Mouse (Mus musculus) limb, embryonic 13.5 days (tissue): ENCODE measurements around the gene Spag4. TPM values are rescaled to one million over a fixed set of nuclear protein-coding genes. Genes with fewer than 3 reads are reported as not detected.

Source experiments
- ATAC-seq: fragments of 200-750 bp; cut with Nextera tagmentation; 2 replicates; pipeline ENCODE4 v1.8.0; 2017; ENCODE audit warnings: low read depth, moderate number of reproducible peaks, moderate TSS enrichment; ENCODE audit not compliant: low FRiP score
- H3K27ac ChIP-seq: fragments of 300-500 bp; sonication (generic); 2 replicates; pipeline ENCODE4 v1.5.1; 2015; ENCODE audit warnings: inconsistent platforms, mild to moderate bottlenecking, moderate library complexity
- H3K27me3 ChIP-seq: fragments of 300-500 bp; sonication (generic); 2 replicates; pipeline ENCODE4 v1.6.1; 2015; ENCODE audit warnings: mild to moderate bottlenecking, inconsistent platforms
- H3K36me3 ChIP-seq: fragments of 300-500 bp; sonication (generic); 2 replicates; pipeline ENCODE4 v1.6.1; 2015; ENCODE audit warnings: inconsistent platforms, mild to moderate bottlenecking, moderate library complexity
- H3K4me1 ChIP-seq: fragments of 300-500 bp; sonication (generic); 2 replicates; pipeline ENCODE4 v1.6.1; 2015; ENCODE audit warnings: inconsistent platforms
- H3K4me2 ChIP-seq: fragments of 300-500 bp; sonication (generic); replicated peaks from 2 replicates; pipeline ENCODE4 v1.6.1; 2015; ENCODE audit warnings: inconsistent platforms, mild to moderate bottlenecking, moderate library complexity
- H3K4me3 ChIP-seq: fragments of 300-500 bp; sonication (generic); 2 replicates; pipeline ENCODE4 v1.5.1; 2015; ENCODE audit warnings: moderate library complexity, mild to moderate bottlenecking, inconsistent platforms
- H3K9ac ChIP-seq: fragments of 300-500 bp; sonication (generic); 2 replicates; pipeline ENCODE4 v1.6.1; 2015; ENCODE audit warnings: mild to moderate bottlenecking, inconsistent platforms
- H3K9me3 ChIP-seq: fragments of 300-500 bp; sonication (generic); 2 replicates; pipeline ENCODE4 v1.6.1; 2016; ENCODE audit warnings: inconsistent platforms
- WGBS: fragments of 180-500 bp; shearing (Covaris S2); methylation state at CpG from one replicate; pipeline ENCODE4 v1.1.7; 2015; 5-methylcytosine and 5-hydroxymethylcytosine counted together
- polyA plus RNA-seq: library from polyadenylated mRNA; unstranded; fragments of >200 nt; fragmentation: Nextera tagmentation; extraction: Ambion mirVana; gene quantifications from 2 replicates; pipeline ENCODE4 v1.2.1, GENCODE M21; 2015

The Spag4 gene
- polyA plus RNA-seq, 1 experiment from 2014 or later, result 3.9 TPM

DNA sequence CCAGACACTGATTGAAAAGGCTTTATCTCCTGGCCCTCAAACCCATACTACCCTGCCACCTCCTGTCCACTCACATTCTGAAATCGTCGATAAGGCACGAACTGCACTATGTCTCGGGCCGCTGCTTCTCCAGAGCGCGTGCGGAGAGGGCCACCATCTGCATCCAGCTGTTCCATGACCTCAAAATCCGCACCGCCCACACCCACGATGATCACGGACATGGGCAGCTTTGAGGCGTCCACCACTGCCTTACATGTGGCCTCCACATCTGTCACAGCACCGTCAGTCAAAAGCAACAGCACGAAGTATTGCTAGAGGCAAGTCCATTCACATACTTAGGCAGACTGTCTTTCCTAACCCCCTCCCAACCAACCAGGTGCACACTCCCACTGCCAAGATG, 8.8 kb downstream of the Spag4 start:
- ATAC-seq, result no peak
- no peaks in the 10 kb centered on the region for H3K9me3 ChIP-seq
- H3K27me3 ChIP-seq, result no peaks in the 10 kb centered on the region
- 93% methylated on average over 15 of the region's 15 CpGs for WGBS
- H3K27ac ChIP-seq, result no peak overlapping the region
- H3K4me1 ChIP-seq, result no peaks in the 10 kb centered on the region
- H3K36me3 ChIP-seq, result peaks cover 97% of the 10 kb centered on the region
- no peak overlapping the region for H3K4me3 ChIP-seq
- H3K4me2 ChIP-seq, result no peak overlapping the region
- no peak overlapping the region for H3K9ac ChIP-seq

DNA sequence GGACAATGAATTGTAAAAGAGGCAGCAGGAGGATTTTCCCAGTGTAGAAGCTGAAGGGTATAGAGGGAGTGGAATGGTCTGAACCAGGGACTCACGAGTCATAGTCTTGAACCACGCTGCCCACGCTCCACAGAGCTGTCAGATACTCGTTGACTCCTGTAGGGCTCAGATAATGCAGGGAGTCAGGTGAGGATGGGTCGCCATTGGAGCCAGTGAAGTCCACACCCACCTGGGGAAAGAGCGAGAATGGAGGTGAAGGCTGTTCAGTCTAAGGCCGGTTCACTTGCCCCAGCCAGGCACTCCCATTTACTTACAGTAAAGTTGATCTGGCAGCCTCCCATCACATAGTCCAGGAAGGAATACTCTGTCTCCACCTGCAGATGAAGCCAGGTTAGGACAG, 12.5 kb downstream of the Spag4 start:
- Histone ChIP-seq H3K4me3 (no peak overlapping the region), H3K4me2 (no peak overlapping the region), H3K4me1 (no peaks in the 10 kb centered on the region), H3K9ac (no peak overlapping the region), H3K27me3 (no peaks in the 10 kb centered on the region), H3K9me3 (no peaks in the 10 kb centered on the region), H3K36me3 (peaks cover 71% of the 10 kb centered on the region), H3K27ac (no peak overlapping the region)
- no peak for ATAC-seq
- 94% methylated on average over 7 of the region's 7 CpGs for WGBS

DNA sequence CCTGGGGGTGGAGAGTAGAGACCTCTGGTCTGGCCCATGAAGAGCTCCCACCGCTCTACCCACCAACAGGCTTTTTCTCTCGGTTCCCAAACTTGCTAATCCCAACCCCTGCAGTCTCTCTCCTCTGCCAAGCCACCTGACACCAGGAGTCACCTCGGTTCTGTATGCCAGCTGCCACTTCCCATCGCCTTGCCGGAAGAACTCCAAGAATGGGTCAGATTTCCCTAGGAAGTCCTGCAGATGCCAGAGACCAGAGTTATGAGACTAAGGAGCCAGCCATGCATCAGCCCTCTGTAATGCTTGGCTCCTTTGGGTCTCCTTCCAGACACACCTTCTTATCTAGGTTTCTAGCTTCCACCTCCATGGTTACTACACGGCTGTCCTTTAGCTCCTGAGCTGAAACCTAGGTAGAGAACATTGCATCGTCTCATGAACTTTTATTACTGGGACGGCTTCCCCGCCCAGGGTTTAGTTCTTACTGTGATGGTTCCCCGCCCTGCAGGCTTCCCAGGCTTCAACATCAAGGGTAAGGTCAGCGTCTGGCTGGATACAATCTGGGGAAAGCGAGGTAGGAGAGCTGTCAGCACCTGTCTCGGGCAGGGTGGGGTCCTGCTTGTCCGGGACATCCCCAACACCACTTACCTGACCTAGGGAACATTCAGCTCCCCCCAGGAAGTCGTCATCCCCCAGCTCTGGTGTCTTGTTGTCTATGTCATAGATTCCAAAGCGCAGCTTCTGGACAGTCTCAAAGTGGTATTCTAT, 13.6 kb downstream of the Spag4 start:
- no peak overlapping the region for H3K27ac ChIP-seq
- no peak overlapping the region for H3K9ac ChIP-seq
- 91% methylated on average over 16 of the region's 16 CpGs for WGBS
- no peaks in the 10 kb centered on the region for H3K27me3 ChIP-seq
- ATAC-seq, result no peak
- no peak overlapping the region for H3K4me2 ChIP-seq
- H3K4me3 ChIP-seq, result no peak overlapping the region
- H3K9me3 ChIP-seq, result no peaks in the 10 kb centered on the region
- H3K4me1 ChIP-seq, result no peaks in the 10 kb centered on the region
- H3K36me3 ChIP-seq, result peaks cover 59% of the 10 kb centered on the region

DNA sequence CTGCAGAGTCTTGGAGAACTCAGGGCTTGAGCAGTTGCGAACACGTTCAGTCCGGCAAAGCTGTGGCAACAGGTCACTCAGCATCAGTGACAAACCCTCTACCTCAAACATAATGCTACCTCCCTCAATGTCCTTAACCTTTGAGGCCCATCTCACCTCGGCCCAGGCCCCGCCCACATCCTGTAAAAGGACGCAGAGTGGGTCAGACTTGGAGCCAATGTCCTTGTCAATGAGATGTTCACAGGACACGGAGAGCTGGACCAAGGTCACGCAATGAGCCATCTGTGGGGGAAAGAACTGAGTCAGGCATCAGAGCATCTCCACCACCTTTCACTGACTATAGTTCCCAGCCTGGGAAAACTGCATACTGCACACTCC, 14.2 kb downstream of the Spag4 start:
- 89% methylated on average over 8 of the region's 8 CpGs for WGBS
- Histone ChIP-seq H3K9ac (no peak overlapping the region), H3K4me3 (no peak overlapping the region), H3K36me3 (peaks cover 54% of the 10 kb centered on the region), H3K4me1 (no peaks in the 10 kb centered on the region), H3K27ac (no peak overlapping the region), H3K4me2 (no peak overlapping the region), H3K9me3 (no peaks in the 10 kb centered on the region), H3K27me3 (no peaks in the 10 kb centered on the region)
- no peak for ATAC-seq

DNA sequence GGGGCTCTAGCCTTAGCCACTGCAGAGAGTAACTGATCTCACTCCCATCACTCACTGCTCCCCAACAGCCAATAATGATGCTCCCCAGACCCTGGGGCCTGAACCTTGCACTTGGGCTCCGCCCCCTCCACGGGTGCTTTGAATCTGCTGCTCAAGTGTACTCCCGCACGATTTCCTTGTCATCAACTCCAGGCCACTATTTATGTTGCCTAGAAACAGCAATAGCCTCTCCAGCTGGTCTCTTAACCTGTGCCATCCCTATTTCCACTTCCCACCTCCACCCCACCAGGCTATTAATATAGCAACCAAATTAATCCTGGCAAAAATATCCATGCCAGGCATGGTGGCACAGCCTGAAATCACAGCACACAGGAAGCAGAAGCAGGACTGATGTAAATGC, 14.7 kb downstream of the Spag4 start:
- Histone ChIP-seq H3K4me2 (no peak overlapping the region), H3K4me3 (no peak overlapping the region), H3K9ac (no peak overlapping the region), H3K27me3 (no peaks in the 10 kb centered on the region), H3K9me3 (no peaks in the 10 kb centered on the region), H3K4me1 (no peaks in the 10 kb centered on the region), H3K36me3 (peaks cover 49% of the 10 kb centered on the region), H3K27ac (no peak overlapping the region)
- ATAC-seq, result no peak
- 40% methylated on average over 4 of the region's 4 CpGs for WGBS

DNA sequence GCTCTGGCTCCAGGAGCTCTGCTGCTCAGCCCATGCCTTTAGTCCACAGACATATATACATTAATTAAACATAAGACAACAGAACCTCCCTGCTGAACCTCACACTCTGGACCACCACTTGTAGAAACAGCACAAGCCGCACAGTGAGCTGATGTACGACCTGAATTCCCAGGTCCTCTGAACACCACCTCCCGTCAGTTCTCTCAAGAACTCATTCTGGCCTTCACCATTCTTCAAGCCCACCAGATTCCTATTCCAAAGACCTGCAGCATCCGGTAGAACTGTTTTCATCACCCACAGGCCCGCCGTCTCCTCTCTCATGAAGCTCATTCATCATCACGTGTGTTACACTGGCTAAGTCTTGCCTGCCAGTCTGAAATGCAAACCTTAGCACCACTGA, 15.4 kb downstream of the Spag4 start:
- no peaks in the 10 kb centered on the region for H3K27me3 ChIP-seq
- H3K9me3 ChIP-seq, result no peaks in the 10 kb centered on the region
- no peak overlapping the region for H3K9ac ChIP-seq
- H3K4me1 ChIP-seq, result no peaks in the 10 kb centered on the region
- H3K36me3 ChIP-seq, result peaks cover 41% of the 10 kb centered on the region
- no peak overlapping the region for H3K27ac ChIP-seq
- no peak overlapping the region for H3K4me2 ChIP-seq
- no peak for ATAC-seq
- H3K4me3 ChIP-seq, result no peak overlapping the region
- 90% methylated on average over 7 of the region's 7 CpGs for WGBS

DNA sequence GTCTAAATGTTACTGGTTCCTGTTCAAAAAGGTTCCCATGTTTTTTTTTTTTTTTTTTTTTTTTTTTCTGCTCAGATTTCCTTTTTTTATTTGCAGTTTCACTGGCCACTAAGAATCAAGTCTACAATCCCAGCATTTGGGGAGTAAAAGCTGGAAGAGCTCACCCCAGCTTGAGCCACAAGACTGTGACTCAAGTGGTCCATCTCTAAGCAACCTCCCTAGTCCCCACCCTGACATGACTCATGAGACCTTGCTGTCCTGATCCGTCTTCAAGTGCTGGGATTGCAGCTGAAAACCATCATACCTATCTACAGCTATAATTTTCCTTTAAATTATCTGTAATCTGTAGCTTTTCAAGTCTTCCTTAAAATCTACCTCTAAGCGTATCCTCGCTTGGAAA, 19.6 kb downstream of the Spag4 start:
- H3K4me3 ChIP-seq, result no peak overlapping the region
- 92% methylated on average over 3 of the region's 3 CpGs for WGBS
- H3K9ac ChIP-seq, result no peak overlapping the region
- no peak overlapping the region for H3K27ac ChIP-seq
- no peaks in the 10 kb centered on the region for H3K9me3 ChIP-seq
- peaks cover 3% of the 10 kb centered on the region for H3K36me3 ChIP-seq
- H3K27me3 ChIP-seq, result no peaks in the 10 kb centered on the region
- H3K4me1 ChIP-seq, result peaks cover 13% of the 10 kb centered on the region; the same call in 1 of the 2 replicates
- no peak overlapping the region for H3K4me2 ChIP-seq
- ATAC-seq, result no peak

DNA sequence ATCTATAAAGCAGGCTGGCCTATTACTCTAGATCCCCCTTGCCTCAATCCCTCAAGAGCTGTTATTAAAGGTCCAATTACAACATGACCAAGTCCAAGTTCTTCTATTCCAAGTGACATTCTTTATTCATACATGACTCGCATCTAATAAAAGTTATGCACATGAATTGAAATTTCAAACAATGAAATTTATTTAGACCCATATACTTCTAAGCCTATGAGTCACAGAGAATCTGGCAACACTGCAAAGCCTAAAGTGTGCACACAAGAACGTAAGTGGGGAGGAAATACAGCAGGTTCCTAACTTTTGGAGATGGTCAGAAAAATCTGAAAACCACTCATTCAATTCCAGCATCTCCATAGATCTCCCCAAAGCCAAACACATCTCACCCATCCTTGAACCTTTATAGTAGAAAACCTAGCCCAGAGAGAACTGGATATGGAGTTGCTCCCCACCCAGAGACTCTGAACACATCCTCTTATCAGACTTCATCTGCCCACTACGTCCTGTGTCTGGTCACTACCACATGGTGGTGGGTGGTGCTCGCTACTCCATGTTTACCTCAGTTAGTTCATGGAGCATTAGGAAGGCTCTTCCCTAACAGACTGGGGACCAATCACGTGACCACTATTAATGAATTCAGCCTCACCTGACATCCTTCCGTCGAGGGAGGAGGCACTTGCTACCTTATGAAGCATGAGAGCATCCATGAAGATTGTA, 22.6 kb downstream of the Spag4 start:
- 89% methylated on average over 7 of the region's 7 CpGs for WGBS
- Histone ChIP-seq H3K9me3 (no peaks in the 10 kb centered on the region), H3K27ac (no peak overlapping the region), H3K9ac (no peak overlapping the region), H3K4me3 (no peak overlapping the region), H3K4me1 (peaks cover 18% of the 10 kb centered on the region), H3K36me3 (peaks cover 9% of the 10 kb centered on the region), H3K4me2 (no peak overlapping the region), H3K27me3 (no peaks in the 10 kb centered on the region)
- ATAC-seq, result no peak

DNA sequence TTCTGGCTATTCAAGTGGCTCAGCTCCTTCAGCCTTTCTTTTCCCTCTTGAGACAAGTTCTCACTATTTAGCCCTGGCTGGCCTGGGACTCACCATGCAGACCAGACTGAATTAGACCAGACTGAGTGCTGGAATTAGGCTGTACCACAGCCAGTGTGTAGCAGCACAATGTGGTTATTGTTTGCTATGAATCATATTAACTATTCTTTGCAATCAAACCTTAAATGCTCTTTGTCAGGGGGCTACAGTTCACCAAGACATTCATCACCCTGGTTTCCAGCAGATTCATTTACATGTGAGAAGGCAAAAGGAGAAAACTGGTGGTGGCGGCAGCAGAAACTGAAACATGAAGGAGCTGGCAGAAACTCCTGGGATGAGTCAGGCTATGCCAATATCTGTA, 24.8 kb downstream of the Spag4 start:
- H3K36me3 ChIP-seq, result peaks cover 12% of the 10 kb centered on the region
- 100% methylated on average over 1 of the region's 1 CpGs for WGBS

DNA sequence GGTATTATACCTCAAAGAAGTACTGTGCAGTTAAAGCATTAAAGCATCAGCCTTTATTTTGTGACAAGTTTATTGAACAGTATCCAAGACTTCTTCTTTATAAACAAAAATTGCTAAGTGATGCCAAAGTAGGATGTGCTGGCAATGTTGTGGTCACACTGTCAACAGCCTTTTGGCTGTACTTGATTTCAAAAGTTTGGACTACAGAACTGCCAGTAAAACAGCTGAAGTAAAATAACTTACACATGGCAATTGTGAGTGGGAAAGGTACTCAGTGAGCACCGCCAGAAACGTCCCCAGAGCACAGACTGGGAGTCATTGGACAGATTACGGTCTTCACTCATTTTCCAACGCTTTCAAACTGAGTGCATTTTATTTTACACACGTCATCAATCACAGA, 27.0 kb downstream of the Spag4 start:
- peaks cover 16% of the 10 kb centered on the region for H3K4me1 ChIP-seq
- no peak for ATAC-seq
- H3K9ac ChIP-seq, result no peak overlapping the region
- peaks cover 33% of the 10 kb centered on the region for H3K36me3 ChIP-seq
- no peak overlapping the region for H3K4me2 ChIP-seq
- H3K9me3 ChIP-seq, result no peaks in the 10 kb centered on the region
- H3K27me3 ChIP-seq, result no peaks in the 10 kb centered on the region
- no peak overlapping the region for H3K4me3 ChIP-seq
- WGBS, result 58% methylated on average over 5 of the region's 5 CpGs
- no peak overlapping the region for H3K27ac ChIP-seq

More for the DNA sequence above, 24.8 kb downstream of the Spag4 start:
- H3K27ac ChIP-seq, result no peak overlapping the region
- no peak for ATAC-seq
- no peak overlapping the region for H3K4me3 ChIP-seq
- H3K27me3 ChIP-seq, result no peaks in the 10 kb centered on the region
- no peak overlapping the region for H3K9ac ChIP-seq
- peaks cover 18% of the 10 kb centered on the region for H3K4me1 ChIP-seq
- H3K4me2 ChIP-seq, result no peak overlapping the region
- H3K9me3 ChIP-seq, result no peaks in the 10 kb centered on the region

DNA sequence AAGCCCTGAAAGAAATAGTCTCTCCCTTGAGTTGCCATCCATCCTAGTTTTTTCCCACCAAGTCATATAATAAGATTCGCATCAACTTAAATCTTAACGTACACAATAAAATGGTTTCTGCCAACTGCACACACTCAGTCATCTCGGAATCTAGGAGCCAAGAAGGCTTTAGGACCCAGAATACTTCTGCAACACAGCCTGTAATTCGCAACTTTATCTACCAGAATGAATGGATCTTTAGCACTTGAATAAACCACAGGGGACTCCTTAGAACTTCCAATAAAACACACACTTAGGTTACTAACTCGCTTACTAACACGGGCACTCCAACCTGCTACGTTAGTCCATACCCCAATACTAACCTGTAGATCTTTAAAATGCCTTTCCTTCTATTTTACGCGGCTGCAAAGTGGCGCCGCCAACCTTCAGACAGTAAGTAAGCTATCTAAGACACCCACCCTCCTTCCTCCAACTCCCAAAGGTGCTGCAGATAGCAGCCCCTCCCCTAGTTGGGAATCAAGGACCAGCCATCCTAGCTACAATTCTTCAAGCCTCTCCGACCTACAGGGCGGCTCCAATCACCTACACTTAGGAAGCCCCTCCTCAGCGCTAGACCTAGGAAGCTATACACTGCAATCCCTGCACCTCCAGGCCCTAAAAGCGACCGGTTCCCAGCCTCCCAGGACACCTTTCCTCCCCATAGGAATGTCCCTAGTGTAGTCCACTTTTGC, 45.8 kb downstream of the Spag4 start:
- WGBS, result under 1% methylated on average over 16 of the region's 16 CpGs
- H3K4me2 ChIP-seq, result peak overlapping the region; percentile 69

More for the DNA sequence above, 45.8 kb downstream of the Spag4 start:
- peaks cover 15% of the 10 kb centered on the region for H3K4me1 ChIP-seq
- ATAC-seq, result peak; percentile 73
- H3K27me3 ChIP-seq, result no peaks in the 10 kb centered on the region
- peak overlapping the region; percentile 92 for H3K27ac ChIP-seq
- H3K4me3 ChIP-seq, result peak overlapping the region; percentile 95
- no peaks in the 10 kb centered on the region for H3K9me3 ChIP-seq
- peaks cover 7% of the 10 kb centered on the region; the same call in 1 of the 2 replicates for H3K36me3 ChIP-seq
- H3K9ac ChIP-seq, result peak overlapping the region; percentile 97
